Mouse (Mus musculus): ENCODE results near the gene Dnm3. TPM values are rescaled to one million over a fixed set of nuclear protein-coding genes. Genes with fewer than 3 reads are reported as not detected.
A peak's percentile ranks its signal among the peaks of the same experiment; 100 is the strongest.

Gene Dnm3
- polyA plus RNA-seq, 1 experiment from 2014 or later = 59.4 TPM

DNA sequence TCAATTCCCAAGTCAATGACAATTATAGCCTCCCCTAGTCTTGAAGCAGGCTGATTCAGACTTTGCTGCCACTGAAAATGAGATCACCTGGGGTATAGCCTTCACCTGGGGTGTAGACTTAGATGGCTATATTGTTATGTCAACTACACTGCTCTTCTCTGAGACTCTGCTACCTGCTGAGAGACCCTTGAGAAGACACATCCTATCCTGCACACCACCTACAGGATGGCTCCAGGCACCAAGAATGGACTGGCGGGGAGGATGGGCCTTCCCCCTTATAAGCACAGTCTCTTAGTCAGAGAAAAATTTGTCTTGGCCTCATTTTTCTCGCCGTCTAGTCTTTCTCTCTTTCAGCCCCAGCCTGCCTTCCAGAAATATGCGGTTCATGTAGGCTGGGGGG, 123.1 kb downstream of the Dnm3 start:
- H3K27ac ChIP-seq (replicated peaks) = no peak overlapping the region
- peaks cover 10% of the 10 kb centered on the region for H3K4me1 ChIP-seq (replicated peaks)
- no peak overlapping the region for H3K4me2 ChIP-seq
- no peaks in the 10 kb centered on the region for H3K27me3 ChIP-seq
- ATAC-seq (ENCODE audit: low FRiP score, low read depth) = no peak
- H3K9me3 ChIP-seq = no peaks in the 10 kb centered on the region
- 80% methylated on average over 4 of the region's 4 CpGs for WGBS
- no peak overlapping the region for H3K9ac ChIP-seq
- H3K4me3 ChIP-seq = no peak overlapping the region
- H3K36me3 ChIP-seq = no peaks in the 10 kb centered on the region

GRCm38 (mm10) chr1:162353831-162354230, 124.0 kb downstream of the Dnm3 start:
- no peak for ATAC-seq (ENCODE audit: low FRiP score, low read depth)
- WGBS = 80% methylated on average over 4 of the region's 4 CpGs
- H3K4me1 ChIP-seq (replicated peaks) = peaks cover 6% of the 10 kb centered on the region
- H3K9ac ChIP-seq = no peak overlapping the region
- no peaks in the 10 kb centered on the region for H3K27me3 ChIP-seq
- no peak overlapping the region for H3K4me3 ChIP-seq
- no peaks in the 10 kb centered on the region for H3K9me3 ChIP-seq
- H3K4me2 ChIP-seq = no peak overlapping the region
- H3K27ac ChIP-seq (replicated peaks) = no peak overlapping the region
- no peaks in the 10 kb centered on the region for H3K36me3 ChIP-seq

GRCm38 (mm10) chr1:162349306-162349705, 128.5 kb downstream of the Dnm3 start:
- WGBS = 63% methylated on average over 6 of the region's 6 CpGs
- Histone ChIP-seq H3K36me3 (no peaks in the 10 kb centered on the region), H3K4me3 (no peak overlapping the region), H3K9me3 (no peaks in the 10 kb centered on the region), H3K9ac (no peak overlapping the region), H3K27ac (replicated peaks) (no peak overlapping the region), H3K27me3 (no peaks in the 10 kb centered on the region), H3K4me1 (replicated peaks) (no peaks in the 10 kb centered on the region), H3K4me2 (no peak overlapping the region)
- no peak for ATAC-seq (ENCODE audit: low FRiP score, low read depth)

- no peaks in the 10 kb centered on the region for H3K9me3 ChIP-seq
- H3K4me2 ChIP-seq = no peak overlapping the region
- ATAC-seq (ENCODE audit: low FRiP score, low read depth) = no peak
- no peak overlapping the region for H3K9ac ChIP-seq
- WGBS = 84% methylated on average over 4 of the region's 4 CpGs
- no peak overlapping the region for H3K27ac ChIP-seq (replicated peaks)
- H3K36me3 ChIP-seq = no peaks in the 10 kb centered on the region
- H3K4me1 ChIP-seq (replicated peaks) = no peaks in the 10 kb centered on the region
- no peaks in the 10 kb centered on the region for H3K27me3 ChIP-seq
- H3K4me3 ChIP-seq = no peak overlapping the region
These were observed 131.3 kb downstream of the Dnm3 start for GRCm38 (mm10) chr1:162346456-162347011.

- no peaks in the 10 kb centered on the region for H3K9me3 ChIP-seq
- 93% methylated on average over 1 of the region's 1 CpGs for WGBS
- no peaks in the 10 kb centered on the region for H3K36me3 ChIP-seq
- no peaks in the 10 kb centered on the region for H3K27me3 ChIP-seq
- H3K4me1 ChIP-seq (replicated peaks) = no peaks in the 10 kb centered on the region
- no peak overlapping the region for H3K27ac ChIP-seq (replicated peaks)
- H3K4me3 ChIP-seq = no peak overlapping the region
- H3K9ac ChIP-seq = no peak overlapping the region
- H3K4me2 ChIP-seq = no peak overlapping the region
- no peak for ATAC-seq (ENCODE audit: low FRiP score, low read depth)
These were observed 140.7 kb downstream of the Dnm3 start for GRCm38 (mm10) chr1:162337170-162337569.

GRCm38 (mm10) chr1:162336640-162337039, 141.2 kb downstream of the Dnm3 start:
- no peaks in the 10 kb centered on the region for H3K36me3 ChIP-seq
- H3K4me1 ChIP-seq (replicated peaks) = no peaks in the 10 kb centered on the region
- no peak overlapping the region for H3K9ac ChIP-seq
- 25% methylated on average over 1 of the region's 1 CpGs for WGBS
- no peak overlapping the region for H3K4me2 ChIP-seq
- peak; percentile 71 for ATAC-seq (ENCODE audit: low FRiP score, low read depth)
- H3K27me3 ChIP-seq = no peaks in the 10 kb centered on the region
- no peak overlapping the region for H3K27ac ChIP-seq (replicated peaks)
- H3K4me3 ChIP-seq = no peak overlapping the region
- H3K9me3 ChIP-seq = no peaks in the 10 kb centered on the region

DNA sequence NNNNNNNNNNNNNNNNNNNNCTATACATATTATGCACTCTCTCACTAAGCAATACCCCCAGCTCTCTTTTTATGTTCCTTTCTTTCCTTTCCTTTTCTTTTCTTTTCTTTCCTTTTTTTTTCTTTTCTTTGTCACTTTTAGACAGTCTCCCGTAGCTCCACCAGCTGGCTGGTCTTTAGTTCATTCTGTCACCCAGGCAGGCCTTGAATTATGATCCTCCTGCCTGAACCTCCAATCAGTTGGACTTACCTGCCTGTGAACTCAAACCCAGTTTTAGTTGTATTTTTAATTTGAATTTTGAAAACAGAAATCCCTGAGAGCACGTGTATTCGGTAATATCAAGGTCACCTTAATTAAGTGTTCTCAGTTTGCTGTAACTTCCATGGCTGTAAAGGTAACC, 141.6 kb downstream of the Dnm3 start:
- Histone ChIP-seq H3K9ac (no peak overlapping the region), H3K4me2 (no peak overlapping the region), H3K27ac (replicated peaks) (no peak overlapping the region), H3K4me3 (no peak overlapping the region), H3K36me3 (no peaks in the 10 kb centered on the region), H3K9me3 (no peaks in the 10 kb centered on the region), H3K27me3 (no peaks in the 10 kb centered on the region), H3K4me1 (replicated peaks) (no peaks in the 10 kb centered on the region)
- ATAC-seq (ENCODE audit: low FRiP score, low read depth) = no peak
- WGBS = 55% methylated on average over 3 of the region's 3 CpGs

- WGBS = 65% methylated on average over 4 of the region's 4 CpGs
These were observed 149.2 kb downstream of the Dnm3 start for GRCm38 (mm10) chr1:162328673-162329072.

GRCm38 (mm10) chr1:162327631-162328030, 150.2 kb downstream of the Dnm3 start:
- Histone ChIP-seq H3K9ac (no peak overlapping the region), H3K36me3 (no peaks in the 10 kb centered on the region), H3K4me1 (replicated peaks) (no peaks in the 10 kb centered on the region), H3K9me3 (no peaks in the 10 kb centered on the region), H3K4me3 (no peak overlapping the region), H3K27ac (replicated peaks) (no peak overlapping the region), H3K27me3 (no peaks in the 10 kb centered on the region), H3K4me2 (no peak overlapping the region)
- whole genome bisulfite sequencing = 67% methylated on average over 2 of the region's 2 CpGs
- ATAC-seq (ENCODE audit: low FRiP score, low read depth) = no peak

More at GRCm38 (mm10) chr1:162328673-162329072, 149.2 kb downstream of the Dnm3 start:
- no peaks in the 10 kb centered on the region for H3K36me3 ChIP-seq
- H3K27me3 ChIP-seq = no peaks in the 10 kb centered on the region
- no peaks in the 10 kb centered on the region for H3K9me3 ChIP-seq
- no peak overlapping the region for H3K4me2 ChIP-seq
- H3K9ac ChIP-seq = no peak overlapping the region
- peak; percentile 61 for ATAC-seq (ENCODE audit: low FRiP score, low read depth)
- no peaks in the 10 kb centered on the region for H3K4me1 ChIP-seq (replicated peaks)
- no peak overlapping the region for H3K4me3 ChIP-seq
- no peak overlapping the region for H3K27ac ChIP-seq (replicated peaks)

DNA sequence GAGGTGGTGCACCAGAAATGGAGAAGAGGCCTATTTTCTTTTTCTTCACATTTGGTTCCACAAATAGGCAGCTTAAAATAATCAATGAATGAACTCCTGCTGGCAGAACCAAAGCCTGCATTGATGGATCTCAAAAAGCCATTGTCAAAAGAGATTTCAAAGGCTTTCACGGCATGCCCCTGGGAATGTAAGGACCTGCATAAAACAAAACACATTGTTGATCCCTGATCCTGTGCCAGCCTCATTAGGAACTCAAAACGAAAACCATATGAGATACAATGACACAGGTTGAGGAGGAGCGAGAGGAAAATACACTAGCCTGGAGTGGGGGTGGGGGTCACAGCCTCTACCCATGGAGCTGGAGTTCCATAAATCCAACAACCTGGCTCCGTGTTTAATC, 153.4 kb downstream of the Dnm3 start:
- Histone ChIP-seq H3K4me1 (replicated peaks) (no peaks in the 10 kb centered on the region), H3K4me2 (no peak overlapping the region), H3K9ac (no peak overlapping the region), H3K9me3 (no peaks in the 10 kb centered on the region), H3K36me3 (0 out of 2 replicates have a peak, but pooled peaks cover 6% of the 10 kb centered on the region), H3K27me3 (no peaks in the 10 kb centered on the region), H3K27ac (replicated peaks) (no peak overlapping the region), H3K4me3 (no peak overlapping the region)
- ATAC-seq (ENCODE audit: low FRiP score, low read depth) = no peak
- WGBS = 9% methylated on average over 4 of the region's 4 CpGs

DNA sequence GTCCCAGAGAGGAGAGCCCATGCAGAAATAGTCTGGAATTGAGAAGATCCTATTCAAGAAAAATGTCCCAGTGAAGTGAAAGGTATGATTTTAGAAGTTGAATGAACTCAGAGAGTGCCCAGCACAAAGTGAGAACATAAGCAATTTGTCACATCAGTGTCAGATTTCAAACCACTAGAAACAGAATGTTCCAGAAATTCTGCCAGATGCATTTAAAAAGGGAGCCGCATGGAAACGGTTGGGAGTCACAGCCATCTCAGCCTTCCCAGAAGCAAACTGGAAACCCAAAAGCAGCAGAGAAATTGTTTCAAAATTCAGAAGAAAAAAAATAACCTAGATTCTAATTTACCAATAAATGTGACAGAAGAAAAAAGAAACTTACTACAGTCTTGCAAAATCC, 154.7 kb downstream of the Dnm3 start:
- H3K27ac ChIP-seq (replicated peaks) = no peak overlapping the region
- H3K36me3 ChIP-seq = peaks cover 14% of the 10 kb centered on the region; the same call in 1 of the 2 replicates
- no peak overlapping the region for H3K4me2 ChIP-seq
- no peaks in the 10 kb centered on the region for H3K4me1 ChIP-seq (replicated peaks)
- H3K27me3 ChIP-seq = no peaks in the 10 kb centered on the region
- no peak overlapping the region for H3K9ac ChIP-seq
- no peak for ATAC-seq (ENCODE audit: low FRiP score, low read depth)
- no peak overlapping the region for H3K4me3 ChIP-seq
- no peaks in the 10 kb centered on the region for H3K9me3 ChIP-seq
- 83% methylated on average over 2 of the region's 2 CpGs for WGBS

- H3K9ac ChIP-seq = no peak overlapping the region
- no peak overlapping the region for H3K4me3 ChIP-seq
- ATAC-seq (ENCODE audit: low FRiP score, low read depth) = peak; percentile 94
- no peaks in the 10 kb centered on the region for H3K9me3 ChIP-seq
- no peaks in the 10 kb centered on the region; the same call in 1 of the 2 replicates for H3K4me1 ChIP-seq (replicated peaks)
- H3K36me3 ChIP-seq = peaks cover 13% of the 10 kb centered on the region
- peak overlapping the region; percentile 13 for H3K4me2 ChIP-seq
- WGBS = 28% methylated on average over 11 of the region's 11 CpGs
- H3K27me3 ChIP-seq = no peaks in the 10 kb centered on the region
- H3K27ac ChIP-seq (replicated peaks) = no peak overlapping the region
These were observed 164.2 kb downstream of the Dnm3 start for GRCm38 (mm10) chr1:162313451-162314276.

Measured in hindbrain, embryonic 15.5 days (tissue).